Mouse (Mus musculus): Measurements from ENCODE around the gene Tead2.

The Tead2 gene

DNA sequence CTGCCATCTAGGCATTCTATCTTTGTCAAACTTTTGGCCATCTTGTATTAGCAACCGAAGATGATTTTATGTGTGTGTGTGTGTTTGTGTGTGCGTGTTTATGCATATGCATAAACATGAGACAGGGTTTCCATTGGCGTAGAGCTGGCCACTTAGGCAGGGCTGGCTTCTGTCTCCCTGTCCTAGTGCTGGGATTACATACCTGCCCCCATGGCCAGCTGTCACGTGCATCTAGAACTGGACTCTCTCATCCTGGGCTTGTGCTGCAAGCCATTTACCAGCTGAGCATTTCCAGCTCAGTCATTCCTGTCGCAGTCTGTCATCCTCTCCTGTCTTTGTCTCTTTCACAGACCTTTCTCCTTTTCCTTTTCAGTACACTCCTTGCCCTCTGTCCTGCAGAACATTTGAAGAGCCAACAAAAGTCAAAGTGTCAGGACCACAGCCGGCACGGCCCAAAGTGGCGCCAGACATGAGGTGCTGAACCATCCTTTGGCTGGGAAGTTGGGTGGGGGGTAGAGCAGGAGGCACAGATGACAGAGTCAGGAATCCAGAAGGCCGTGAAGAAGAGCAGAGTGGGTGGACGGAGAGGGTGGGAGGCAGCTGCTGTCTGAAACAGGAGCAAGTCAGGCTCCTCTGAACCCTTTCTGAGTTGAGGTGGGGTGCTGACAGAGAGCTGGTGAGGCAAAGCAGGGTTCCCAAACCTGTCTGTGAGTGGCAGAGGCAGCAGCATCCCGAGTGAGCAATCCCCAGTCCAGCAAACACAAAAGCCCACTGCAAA lies 41.7 kb downstream of the Tead2 start:
- DNase-seq (ENCODE audit: low spot score) = no peak

DNA sequence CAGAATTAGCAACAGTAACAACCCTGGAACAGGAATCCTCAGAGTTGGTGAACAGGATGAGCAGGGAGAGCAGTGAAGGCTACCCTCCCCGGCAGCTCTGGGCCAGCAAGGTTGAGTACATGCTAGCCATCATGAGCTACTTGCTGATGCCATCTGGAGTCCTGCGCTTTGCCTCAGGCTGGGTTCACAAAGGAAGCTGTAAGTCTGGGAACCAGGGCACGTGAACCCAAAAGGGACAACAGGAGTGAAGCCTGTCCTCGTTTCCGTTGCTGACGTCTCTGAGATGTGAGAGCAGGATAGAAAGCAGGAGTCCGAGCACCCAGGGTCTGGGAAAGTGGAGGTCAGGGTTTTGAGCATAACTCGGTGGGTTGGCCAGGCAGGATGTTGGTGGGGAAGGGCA lies 43.7 kb downstream of the Tead2 start:
- DNase-seq (ENCODE audit: low spot score) = no peak

DNA sequence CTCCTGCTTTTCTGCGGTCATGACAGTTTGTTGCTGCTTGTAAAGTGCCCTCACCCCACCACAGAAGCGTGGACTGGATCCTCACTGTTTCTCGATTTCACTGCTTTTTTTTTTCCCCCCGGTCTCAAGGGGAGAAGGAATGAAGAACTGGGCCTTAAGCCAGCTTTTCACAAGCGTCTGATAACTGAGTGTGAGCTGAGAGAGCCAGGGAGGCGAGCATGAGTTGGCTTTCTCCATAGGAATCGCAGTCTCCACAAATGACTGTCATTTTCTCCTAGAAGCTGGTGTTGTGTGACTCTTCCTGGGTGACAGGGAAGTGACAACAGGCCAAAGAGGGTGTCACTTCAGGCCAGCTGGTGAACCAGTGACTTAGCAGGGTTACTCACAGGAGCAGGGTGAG lies 46.7 kb downstream of the Tead2 start:
- DNase-seq (ENCODE audit: low spot score) = no peak

DNA sequence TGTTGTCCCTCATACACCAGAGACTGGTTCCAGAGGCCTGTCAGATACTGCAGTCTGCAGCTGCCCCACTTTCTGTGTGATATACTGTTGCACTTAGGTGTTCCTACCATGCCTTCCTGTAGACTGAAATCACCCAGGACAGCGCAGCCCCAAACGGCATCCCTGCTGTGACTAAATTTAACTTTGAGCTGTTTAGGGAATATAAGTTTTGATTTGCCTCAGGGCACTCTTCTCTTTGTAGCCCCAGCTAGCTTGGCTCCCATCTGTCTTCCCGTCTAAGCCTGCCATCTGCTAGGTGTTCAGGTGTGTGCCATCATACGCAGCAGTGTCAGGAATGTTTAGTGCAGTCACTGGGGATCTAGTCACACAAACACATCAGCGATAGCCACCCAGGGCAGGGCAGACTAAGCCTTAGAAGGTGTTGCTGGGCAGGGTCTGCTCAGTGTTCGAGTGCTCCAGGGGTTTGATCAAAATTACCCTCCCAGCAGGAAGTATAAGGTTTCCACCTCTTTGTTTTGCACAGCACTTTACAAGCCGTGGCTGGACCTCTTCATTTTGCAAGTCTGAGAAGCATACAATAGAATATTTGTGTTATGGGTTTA lies 47.6 kb downstream of the Tead2 start:
- no peak for DNase-seq (ENCODE audit: low spot score)

DNA sequence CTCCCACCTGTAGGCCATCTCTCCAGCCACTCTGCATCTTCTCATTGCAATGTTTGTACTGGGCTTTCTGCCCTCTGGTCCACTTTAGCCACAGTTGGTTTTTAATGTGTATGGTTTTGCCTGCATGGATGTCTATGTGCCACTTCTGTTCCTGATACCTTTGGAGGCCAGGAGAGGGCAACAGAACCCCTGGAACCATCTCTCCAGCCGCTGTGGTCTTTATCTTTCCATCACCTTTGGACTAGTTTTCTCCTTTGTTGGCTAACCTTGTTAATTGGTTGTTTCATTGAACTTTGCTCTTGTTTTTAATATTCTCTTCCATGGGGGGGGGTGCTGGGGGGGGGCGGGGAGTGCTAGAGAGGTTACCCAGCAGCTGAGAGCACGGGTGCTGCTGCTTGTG lies 48.8 kb downstream of the Tead2 start:
- DNase-seq (ENCODE audit: low spot score) = no peak

DNA sequence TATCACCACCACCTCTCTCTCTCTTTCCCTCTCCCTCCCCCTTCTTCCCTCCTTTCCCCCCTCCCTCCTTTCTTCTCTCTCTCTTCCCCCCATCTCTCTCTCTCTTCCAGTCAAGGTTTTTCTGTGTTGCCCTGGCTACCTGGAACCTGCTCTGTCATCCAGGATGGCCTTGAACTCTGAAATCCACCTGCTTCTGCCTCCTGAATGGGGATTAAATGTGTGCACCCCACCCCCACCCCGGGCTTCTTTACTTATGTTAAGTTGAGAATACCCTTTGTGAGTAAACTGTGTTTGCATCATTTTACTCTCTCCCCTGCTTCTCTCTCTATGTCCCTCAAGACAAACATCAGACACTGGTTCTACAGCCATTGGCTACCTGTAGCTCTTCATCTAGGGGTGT lies 50.0 kb downstream of the Tead2 start:
- no peak for DNase-seq (ENCODE audit: low spot score)

DNA sequence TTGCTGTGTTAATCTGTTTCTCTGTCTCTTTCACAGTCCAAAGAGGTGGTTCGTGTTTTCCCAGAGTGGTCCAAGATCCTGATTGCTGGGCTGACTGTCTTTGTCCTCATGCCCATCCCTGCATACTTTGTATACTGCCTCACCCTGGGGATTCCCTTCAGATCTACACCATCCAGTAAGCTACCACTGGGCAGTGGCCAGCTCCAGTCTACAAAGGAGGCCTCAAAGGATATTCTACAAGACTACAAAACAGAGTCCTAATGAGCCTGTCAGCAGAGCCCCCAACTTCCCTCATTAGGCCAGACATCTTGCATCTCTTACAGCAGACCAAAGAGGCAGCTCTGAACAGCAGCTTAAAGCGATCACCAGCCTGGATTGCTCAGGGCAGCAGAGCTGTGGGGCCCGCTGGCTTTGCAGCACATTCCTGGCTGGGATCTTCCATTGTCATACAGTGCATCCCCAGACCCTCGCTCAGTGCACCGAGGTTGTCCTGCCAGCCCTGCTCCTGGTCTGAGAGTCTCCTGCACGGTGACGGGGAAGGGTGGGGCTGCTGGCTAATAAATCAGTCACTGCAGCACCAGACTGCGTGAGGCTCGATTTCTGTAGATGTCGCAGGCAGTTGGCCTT lies 57.3 kb downstream of the Tead2 start:
- DNase-seq (ENCODE audit: low spot score) = no peak

DNA sequence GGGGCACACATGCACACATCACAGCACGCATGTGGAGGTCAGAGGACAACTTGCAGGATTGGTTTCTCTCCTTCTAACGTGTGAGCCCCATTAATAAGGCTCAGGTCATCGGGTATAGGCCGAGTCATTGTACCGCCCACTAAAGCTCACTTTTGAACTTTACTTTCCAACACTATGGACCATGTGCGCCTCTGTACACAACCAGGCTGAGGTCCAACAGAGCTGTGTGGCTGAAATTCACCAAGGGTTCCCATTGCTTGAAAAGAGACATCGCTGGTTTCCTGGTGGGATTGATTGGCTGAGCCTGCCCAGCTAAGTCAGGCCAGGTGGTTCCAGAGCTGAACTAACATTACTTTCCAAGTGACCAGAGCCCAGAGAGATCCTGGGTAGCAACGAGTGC lies 58.1 kb downstream of the Tead2 start:
- DNase-seq (ENCODE audit: low spot score) = no peak

DNA sequence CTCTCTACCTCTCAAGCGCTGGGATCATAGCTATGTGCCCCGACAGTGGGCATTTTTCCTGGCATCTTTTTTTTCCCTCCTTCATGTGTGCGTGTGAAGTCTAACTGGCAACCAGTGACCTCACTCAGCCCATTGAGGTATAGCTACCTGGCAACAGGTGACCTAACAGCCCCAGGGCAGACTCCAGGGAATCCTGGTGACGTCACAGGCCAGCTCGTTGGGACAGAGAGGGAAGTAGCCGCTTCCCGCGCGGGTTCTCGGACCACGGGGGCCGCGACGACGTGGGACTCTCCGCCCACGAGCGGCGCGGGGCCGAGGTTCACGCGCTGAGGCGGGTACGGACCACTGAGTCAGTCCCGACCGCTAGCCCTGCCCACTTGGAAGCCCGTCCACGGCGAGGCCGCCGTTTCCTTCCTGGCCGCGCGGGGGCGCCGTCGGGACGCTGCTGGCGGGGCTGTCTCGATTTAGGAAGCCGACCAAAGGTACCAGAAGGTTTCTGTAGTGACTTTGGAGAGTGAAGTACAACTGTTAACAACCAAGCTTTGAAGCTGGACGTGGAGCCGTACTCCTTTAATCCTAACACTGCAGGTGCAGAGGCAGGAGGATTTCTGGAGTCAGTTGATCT lies 61.7 kb downstream of the Tead2 start, which contains the start of gene Slc6a21:
TSS of gene Slc6a21 (plus strand) at position 378 of the 625 bp plus-strand sequence.
- peak; percentile 81 for DNase-seq (ENCODE audit: low spot score)
